Mouse (Mus musculus): ENCODE results near the gene Gm11027. TPM values are rescaled to one million over a fixed set of nuclear protein-coding genes. Genes with fewer than 3 reads are reported as not detected.

The Gm11027 gene
- polyA plus RNA-seq, 1 experiment from 2014 or later = not detected

DNA sequence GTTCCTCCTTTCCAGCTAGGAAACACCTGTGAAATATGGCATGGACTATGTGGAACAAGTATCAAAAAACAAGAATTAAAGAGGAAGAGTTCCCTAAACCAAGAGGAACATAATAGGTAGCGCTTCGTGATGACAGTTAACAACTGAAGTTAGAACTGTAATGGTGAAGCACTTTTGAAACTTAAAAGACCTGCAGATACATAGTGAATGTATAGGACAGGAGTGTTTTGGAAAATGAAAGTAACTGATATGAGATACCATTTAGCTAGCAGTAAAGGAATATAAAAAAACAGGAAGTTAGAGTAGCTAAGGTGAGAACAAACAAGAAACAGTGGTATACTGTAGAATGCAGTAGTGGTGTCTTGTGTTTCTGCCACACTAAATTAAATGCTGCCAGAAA lies 7.7 kb downstream of the Gm11027 start:
- Histone ChIP-seq H3K4me2 (no peak overlapping the region), H3K9ac (ENCODE audit: low read length) (no peak overlapping the region), H3K27ac (ENCODE audit: low read depth, low read length) (no peak overlapping the region), H3K4me1 (ENCODE audit: control insufficient read depth, insufficient read depth, low read length) (peaks cover 3% of the 10 kb centered on the region), H3K9me3 (ENCODE audit: control insufficient read depth, low read length) (no peaks in the 10 kb centered on the region), H3K36me3 (ENCODE audit: control insufficient read depth, insufficient read depth, low read length) (no peaks in the 10 kb centered on the region), H3K27me3 (ENCODE audit: control insufficient read depth, insufficient read depth, low read length) (no peaks in the 10 kb centered on the region), H3K4me3 (ENCODE audit: low read depth, low read length) (no peak overlapping the region)
- ATAC-seq (ENCODE audit: low FRiP score) (no peak), DNase-seq (ENCODE audit: low spot score, missing footprints) (no peak)
- 88% methylated on average over 2 of the region's 2 CpGs for WGBS

DNA sequence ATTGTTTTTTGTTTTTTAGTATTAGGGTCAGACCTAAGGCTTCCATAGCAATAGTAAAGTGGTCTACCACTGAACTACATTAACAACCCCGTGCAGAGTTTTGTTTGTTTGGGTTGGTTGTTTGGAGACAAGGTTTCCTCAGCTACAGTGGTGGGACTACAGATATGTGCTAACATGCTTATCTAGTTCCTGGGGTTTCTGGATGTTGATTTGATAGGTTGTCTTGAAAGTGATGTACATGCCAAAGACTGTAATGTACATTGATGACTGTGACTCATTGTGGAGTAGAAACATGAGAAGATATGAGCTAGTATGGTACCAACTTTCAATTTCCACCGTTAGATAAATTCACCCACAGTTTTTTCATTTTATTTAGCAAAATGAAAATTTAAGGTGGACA lies 8.3 kb downstream of the Gm11027 start:
- Histone ChIP-seq H3K4me2 (no peak overlapping the region), H3K4me1 (ENCODE audit: control insufficient read depth, insufficient read depth, low read length) (peaks cover 3% of the 10 kb centered on the region), H3K9ac (ENCODE audit: low read length) (no peak overlapping the region), H3K4me3 (ENCODE audit: low read depth, low read length) (no peak overlapping the region), H3K27me3 (ENCODE audit: control insufficient read depth, insufficient read depth, low read length) (no peaks in the 10 kb centered on the region), H3K27ac (ENCODE audit: low read depth, low read length) (no peak overlapping the region), H3K9me3 (ENCODE audit: control insufficient read depth, low read length) (no peaks in the 10 kb centered on the region), H3K36me3 (ENCODE audit: control insufficient read depth, insufficient read depth, low read length) (no peaks in the 10 kb centered on the region)
- WGBS = 90% methylated on average over 2 of the region's 2 CpGs
- no peak for ATAC-seq (ENCODE audit: low FRiP score)
- DNase-seq (ENCODE audit: low spot score, missing footprints) = peak; percentile 73

- Histone ChIP-seq H3K4me3 (ENCODE audit: low read depth, low read length) (no peak overlapping the region), H3K9me3 (ENCODE audit: control insufficient read depth, low read length) (no peaks in the 10 kb centered on the region), H3K36me3 (ENCODE audit: control insufficient read depth, insufficient read depth, low read length) (no peaks in the 10 kb centered on the region), H3K27me3 (ENCODE audit: control insufficient read depth, insufficient read depth, low read length) (no peaks in the 10 kb centered on the region), H3K27ac (ENCODE audit: low read depth, low read length) (no peak overlapping the region), H3K4me1 (ENCODE audit: control insufficient read depth, insufficient read depth, low read length) (no peaks in the 10 kb centered on the region), H3K4me2 (no peak overlapping the region), H3K9ac (ENCODE audit: low read length) (no peak overlapping the region)
- 87% methylated on average over 2 of the region's 2 CpGs for WGBS
- ATAC-seq (ENCODE audit: low FRiP score) (no peak), DNase-seq (ENCODE audit: low spot score, missing footprints) (no peak)
Measured at GRCm38 (mm10) chr12:116293185-116293584, 18.0 kb downstream of the Gm11027 start.

- Histone ChIP-seq H3K9me3 (ENCODE audit: control insufficient read depth, low read length) (no peaks in the 10 kb centered on the region), H3K4me2 (no peak overlapping the region), H3K27ac (ENCODE audit: low read depth, low read length) (no peak overlapping the region), H3K36me3 (ENCODE audit: control insufficient read depth, insufficient read depth, low read length) (no peaks in the 10 kb centered on the region), H3K4me3 (ENCODE audit: low read depth, low read length) (no peak overlapping the region), H3K27me3 (ENCODE audit: control insufficient read depth, insufficient read depth, low read length) (no peaks in the 10 kb centered on the region), H3K9ac (ENCODE audit: low read length) (no peak overlapping the region), H3K4me1 (ENCODE audit: control insufficient read depth, insufficient read depth, low read length) (no peaks in the 10 kb centered on the region)
- ATAC-seq (ENCODE audit: low FRiP score) (no peak), DNase-seq (ENCODE audit: low spot score, missing footprints) (peak; percentile 54)
- 80% methylated on average over 4 of the region's 4 CpGs for WGBS
Measured at GRCm38 (mm10) chr12:116293599-116294292, 18.6 kb downstream of the Gm11027 start.

- H3K4me3 ChIP-seq (ENCODE audit: low read depth, low read length) = no peak overlapping the region
- H3K4me1 ChIP-seq (ENCODE audit: control insufficient read depth, insufficient read depth, low read length) = no peaks in the 10 kb centered on the region
- H3K9me3 ChIP-seq (ENCODE audit: control insufficient read depth, low read length) = no peaks in the 10 kb centered on the region
- H3K27ac ChIP-seq (ENCODE audit: low read depth, low read length) = no peak overlapping the region
- WGBS = 95% methylated on average over 2 of the region's 2 CpGs
- DNase-seq (ENCODE audit: low spot score, missing footprints) (no peak), ATAC-seq (ENCODE audit: low FRiP score) (no peak)
- H3K9ac ChIP-seq (ENCODE audit: low read length) = no peak overlapping the region
- no peaks in the 10 kb centered on the region for H3K36me3 ChIP-seq (ENCODE audit: control insufficient read depth, insufficient read depth, low read length)
- no peaks in the 10 kb centered on the region for H3K27me3 ChIP-seq (ENCODE audit: control insufficient read depth, insufficient read depth, low read length)
- no peak overlapping the region for H3K4me2 ChIP-seq
Measured at GRCm38 (mm10) chr12:116299906-116300305, 24.7 kb downstream of the Gm11027 start.

- Histone ChIP-seq H3K4me2 (no peak overlapping the region), H3K27ac (ENCODE audit: low read depth, low read length) (no peak overlapping the region), H3K36me3 (ENCODE audit: control insufficient read depth, insufficient read depth, low read length) (no peaks in the 10 kb centered on the region), H3K4me1 (ENCODE audit: control insufficient read depth, insufficient read depth, low read length) (no peaks in the 10 kb centered on the region), H3K9me3 (ENCODE audit: control insufficient read depth, low read length) (no peaks in the 10 kb centered on the region), H3K27me3 (ENCODE audit: control insufficient read depth, insufficient read depth, low read length) (no peaks in the 10 kb centered on the region), H3K4me3 (ENCODE audit: low read depth, low read length) (no peak overlapping the region), H3K9ac (ENCODE audit: low read length) (no peak overlapping the region)
- DNase-seq (ENCODE audit: low spot score, missing footprints) = no peak
- no peak for ATAC-seq (ENCODE audit: low FRiP score)
Measured at GRCm38 (mm10) chr12:116302181-116302580, 27.0 kb downstream of the Gm11027 start.

DNA sequence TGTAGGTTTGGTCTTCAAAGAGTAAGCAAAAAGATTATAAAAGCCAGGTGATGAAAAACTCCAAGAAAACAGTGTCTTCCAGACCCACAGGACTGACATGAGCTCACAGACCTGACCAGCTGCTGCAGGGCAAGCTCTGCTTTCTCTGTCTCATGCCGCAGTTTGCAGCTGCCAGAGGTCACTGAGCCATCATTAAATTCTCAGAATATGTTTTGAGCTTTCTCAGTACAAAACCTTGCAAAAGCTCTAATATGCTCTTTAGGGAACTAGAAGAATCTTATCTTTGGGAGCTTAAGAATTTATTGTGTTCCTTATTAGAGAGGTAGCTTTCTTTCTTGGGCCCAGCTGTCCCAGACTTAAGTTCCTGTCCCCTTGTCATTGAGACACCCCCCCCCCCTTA lies 30.9 kb downstream of the Gm11027 start:
- no peak overlapping the region for H3K4me3 ChIP-seq (ENCODE audit: low read depth, low read length)
- DNase-seq (ENCODE audit: low spot score, missing footprints) (no peak), ATAC-seq (ENCODE audit: low FRiP score) (no peak)
- WGBS = 85% methylated on average over 1 of the region's 1 CpGs
- no peaks in the 10 kb centered on the region for H3K36me3 ChIP-seq (ENCODE audit: control insufficient read depth, insufficient read depth, low read length)
- no peaks in the 10 kb centered on the region for H3K9me3 ChIP-seq (ENCODE audit: control insufficient read depth, low read length)
- no peak overlapping the region for H3K9ac ChIP-seq (ENCODE audit: low read length)
- H3K4me1 ChIP-seq (ENCODE audit: control insufficient read depth, insufficient read depth, low read length) = no peaks in the 10 kb centered on the region
- H3K27ac ChIP-seq (ENCODE audit: low read depth, low read length) = no peak overlapping the region
- no peaks in the 10 kb centered on the region for H3K27me3 ChIP-seq (ENCODE audit: control insufficient read depth, insufficient read depth, low read length)
- H3K4me2 ChIP-seq = no peak overlapping the region

DNA sequence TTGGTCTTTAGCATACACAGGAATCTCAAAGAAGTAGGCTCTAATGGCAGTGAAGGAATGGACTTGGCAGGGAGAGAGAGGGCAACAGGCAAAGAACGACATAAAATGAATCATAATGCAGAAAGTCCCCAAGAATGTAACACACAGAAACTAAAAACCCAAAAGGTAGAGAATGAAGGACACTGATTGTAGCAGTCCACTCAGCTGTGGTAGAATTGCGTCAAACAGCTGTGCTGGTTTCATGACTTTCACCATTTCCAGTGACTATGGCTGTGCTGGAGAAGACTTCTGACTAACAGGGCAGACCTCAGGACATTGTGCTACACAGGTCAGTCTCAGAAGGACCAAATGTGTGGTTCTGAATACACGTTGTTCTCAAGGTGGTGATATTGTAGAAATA lies 32.7 kb downstream of the Gm11027 start:
- ATAC-seq (ENCODE audit: low FRiP score) (no peak), DNase-seq (ENCODE audit: low spot score, missing footprints) (no peak)
- Histone ChIP-seq H3K9me3 (ENCODE audit: control insufficient read depth, low read length) (no peaks in the 10 kb centered on the region), H3K27ac (ENCODE audit: low read depth, low read length) (no peak overlapping the region), H3K4me1 (ENCODE audit: control insufficient read depth, insufficient read depth, low read length) (no peaks in the 10 kb centered on the region), H3K27me3 (ENCODE audit: control insufficient read depth, insufficient read depth, low read length) (no peaks in the 10 kb centered on the region), H3K9ac (ENCODE audit: low read length) (no peak overlapping the region), H3K4me3 (ENCODE audit: low read depth, low read length) (no peak overlapping the region), H3K4me2 (no peak overlapping the region), H3K36me3 (ENCODE audit: control insufficient read depth, insufficient read depth, low read length) (no peaks in the 10 kb centered on the region)
- 86% methylated on average over 3 of the region's 3 CpGs for WGBS

DNA sequence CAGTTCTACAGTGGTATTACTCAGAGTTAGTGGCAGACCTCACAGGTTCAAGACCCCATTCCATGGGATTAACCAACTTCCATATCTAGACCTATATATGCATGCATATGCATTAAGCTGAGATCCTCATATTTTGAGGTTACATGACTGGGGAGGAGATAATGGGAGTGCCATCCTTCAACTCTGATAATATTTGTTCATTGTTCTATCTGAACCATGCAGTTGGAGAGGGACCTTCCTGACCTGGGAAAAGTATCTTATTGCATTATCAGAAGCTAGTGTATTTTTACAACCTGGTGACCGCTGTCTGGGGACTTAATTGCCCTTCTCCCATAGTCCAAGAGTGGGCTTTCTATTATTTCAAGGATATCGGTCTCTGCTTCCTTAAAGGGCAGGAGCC lies 33.4 kb downstream of the Gm11027 start:
- ATAC-seq (ENCODE audit: low FRiP score) (no peak), DNase-seq (ENCODE audit: low spot score, missing footprints) (no peak)
- Histone ChIP-seq H3K9ac (ENCODE audit: low read length) (no peak overlapping the region), H3K27me3 (ENCODE audit: control insufficient read depth, insufficient read depth, low read length) (no peaks in the 10 kb centered on the region), H3K4me2 (no peak overlapping the region), H3K4me1 (ENCODE audit: control insufficient read depth, insufficient read depth, low read length) (no peaks in the 10 kb centered on the region), H3K36me3 (ENCODE audit: control insufficient read depth, insufficient read depth, low read length) (no peaks in the 10 kb centered on the region), H3K27ac (ENCODE audit: low read depth, low read length) (no peak overlapping the region), H3K9me3 (ENCODE audit: control insufficient read depth, low read length) (no peaks in the 10 kb centered on the region), H3K4me3 (ENCODE audit: low read depth, low read length) (no peak overlapping the region)
- 92% methylated on average over 2 of the region's 2 CpGs for WGBS

Data from midbrain, embryonic 11.5 days (tissue).